Mouse (Mus musculus): ENCODE data around the gene Aim2.
"Not testable (repeated sequence)": the region's sequence is repeated elsewhere in the genome, so short reads cannot be mapped to it uniquely, and the experiment has no call there.

Aim2 gene

DNA sequence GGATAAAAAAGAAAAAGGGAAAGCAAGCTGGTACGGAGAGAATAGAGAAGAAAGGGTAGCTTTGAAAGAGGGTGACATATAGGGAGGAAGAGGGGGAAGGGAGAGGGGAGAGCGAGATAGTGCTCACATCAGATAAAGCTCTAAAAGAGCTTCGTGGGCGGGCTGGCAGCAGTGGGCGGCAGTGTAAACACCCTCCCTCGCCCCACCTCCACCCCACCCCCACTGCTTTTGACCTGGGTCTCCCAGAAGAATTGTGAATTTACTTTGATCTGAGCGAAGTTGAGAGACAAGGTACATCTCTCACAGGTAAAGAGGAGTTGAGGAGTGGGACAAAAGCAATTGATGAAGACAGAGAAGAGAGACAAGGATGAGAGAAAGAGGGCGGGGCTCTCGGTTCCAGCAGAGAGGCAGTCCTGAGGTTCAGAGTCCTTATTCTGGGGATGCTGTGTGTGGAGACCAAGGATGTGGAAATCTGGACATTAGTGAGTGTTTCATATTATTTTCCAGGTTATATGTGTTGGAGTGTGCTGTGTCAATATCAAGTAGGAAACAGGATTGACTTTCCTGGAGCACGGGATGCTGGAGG is at the start of gene Aim2:
Aim2 (plus strand) TSS at position 508 of the 586 bp plus-strand sequence.
- no peak for DNase-seq (ENCODE audit: low read depth, low spot score)

- DNase-seq (ENCODE audit: low read depth, low spot score): not testable (repeated sequence)
These were observed 47.9 kb upstream of the Aim2 start for GRCm38 (mm10) chr1:173302795-173303194.

- not testable (repeated sequence) for DNase-seq (ENCODE audit: low read depth, low spot score)
These were observed 37.1 kb upstream of the Aim2 start for GRCm38 (mm10) chr1:173313535-173314050.

GRCm38 (mm10) chr1:173315725-173316124 is 35.0 kb upstream of the Aim2 start:
- DNase-seq (ENCODE audit: low read depth, low spot score): no peak

DNA sequence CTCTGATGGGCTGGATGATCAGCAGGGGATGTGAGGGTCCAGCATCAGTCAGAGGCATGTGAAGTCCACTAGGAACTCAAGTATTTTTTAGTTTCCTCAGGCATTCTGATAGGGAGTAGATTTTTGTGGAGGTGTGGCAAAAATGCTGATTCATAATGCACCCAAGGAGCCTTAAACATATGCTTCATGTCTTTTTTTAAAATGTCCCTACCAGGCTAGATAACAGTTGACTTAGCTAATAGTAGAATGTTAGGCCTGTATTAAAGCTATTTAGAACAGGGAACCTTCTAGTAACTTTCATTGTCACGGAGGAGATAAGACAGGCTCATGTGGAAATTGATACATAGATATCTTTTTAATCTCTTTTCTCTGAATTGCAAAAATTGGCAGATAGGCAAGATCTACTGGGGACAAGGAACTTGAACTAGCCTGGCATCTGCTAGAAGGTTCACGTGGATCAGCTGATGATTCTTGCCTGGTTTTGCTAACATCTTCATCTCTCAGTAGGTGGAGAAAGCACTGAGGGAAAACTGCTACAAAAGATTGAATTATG is 32.7 kb upstream of the Aim2 start:
- no peak for DNase-seq (ENCODE audit: low read depth, low spot score)

DNA sequence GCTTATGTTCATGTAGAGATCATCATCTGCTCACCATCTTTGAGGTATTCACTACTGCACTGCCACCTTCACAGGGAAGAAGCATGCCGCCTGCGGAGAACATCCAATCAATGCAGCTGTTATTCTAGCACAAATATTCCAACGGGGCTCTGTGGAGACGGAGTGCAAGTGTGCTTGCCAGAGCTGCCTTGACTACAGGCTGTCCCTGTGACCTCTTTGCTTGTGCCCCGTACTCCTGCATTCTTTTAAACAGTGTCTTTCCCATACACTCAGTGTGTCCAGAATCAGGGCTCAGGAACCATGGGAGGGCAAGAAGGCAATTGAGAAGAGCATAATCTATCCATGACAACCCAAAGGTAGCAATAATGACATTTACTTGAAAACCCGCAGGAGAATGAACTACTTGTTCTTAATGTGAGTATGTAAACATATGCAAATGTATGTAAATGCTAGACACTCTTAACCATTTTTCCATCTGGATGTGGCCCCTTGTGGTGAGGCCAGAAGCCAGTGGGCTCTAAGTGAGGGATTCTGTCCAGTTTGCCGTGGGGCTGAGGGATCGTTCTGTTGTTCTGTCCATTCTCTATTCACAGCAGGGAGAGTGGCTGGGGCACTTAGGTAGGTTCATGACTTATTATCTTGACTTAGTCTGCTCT is 29.0 kb upstream of the Aim2 start:
- peak; percentile 84 for DNase-seq (ENCODE audit: low read depth, low spot score)

- no peak for DNase-seq (ENCODE audit: low read depth, low spot score)
These were observed 28.4 kb upstream of the Aim2 start for GRCm38 (mm10) chr1:173322249-173322627.

- DNase-seq (ENCODE audit: low read depth, low spot score): peak; percentile 50
These were observed 26.7 kb upstream of the Aim2 start for GRCm38 (mm10) chr1:173323839-173324585.

DNA sequence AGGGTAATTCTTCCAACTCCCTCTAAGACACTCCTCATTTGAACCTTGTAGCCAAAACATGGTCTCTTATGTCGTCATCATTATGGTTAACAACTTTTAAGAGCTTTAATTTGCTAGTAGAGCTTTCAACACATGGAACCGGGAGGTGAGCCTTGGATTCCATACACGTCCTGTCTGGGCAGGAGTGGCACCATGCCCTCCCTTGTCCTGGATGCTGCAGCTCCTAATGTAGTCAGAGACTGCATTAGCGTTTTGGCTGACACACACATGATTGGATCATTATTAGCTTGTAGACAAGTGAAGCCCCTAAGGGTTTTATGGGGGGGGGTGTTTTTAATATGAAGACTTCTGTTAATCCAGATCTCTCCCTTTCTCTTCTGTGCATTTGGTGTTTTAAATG is 25.7 kb upstream of the Aim2 start:
- no peak for DNase-seq (ENCODE audit: low read depth, low spot score)

GRCm38 (mm10) chr1:173325395-173325794 is 25.3 kb upstream of the Aim2 start:
- no peak for DNase-seq (ENCODE audit: low read depth, low spot score)

- no peak for DNase-seq (ENCODE audit: low read depth, low spot score)
These were observed 24.1 kb upstream of the Aim2 start for GRCm38 (mm10) chr1:173326552-173326951.

DNA sequence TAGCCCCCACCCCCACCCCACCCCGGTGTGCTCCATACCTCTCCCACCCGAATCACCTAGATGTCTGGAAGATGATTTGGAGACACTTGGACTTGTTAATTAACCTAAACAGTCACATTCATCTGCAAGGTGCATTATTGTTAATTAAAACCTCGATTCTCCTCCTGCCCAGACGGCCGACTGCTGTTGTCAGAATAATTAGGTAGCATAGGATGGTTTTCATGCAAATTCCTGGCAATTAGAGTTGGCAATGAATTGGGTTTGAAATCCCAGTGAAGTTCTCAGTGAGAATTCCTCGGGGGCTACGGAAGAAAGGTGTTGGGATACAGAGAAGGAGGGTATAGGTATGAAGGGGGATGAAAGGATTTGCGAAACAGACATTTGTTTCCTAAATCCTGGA is 22.2 kb upstream of the Aim2 start:
- DNase-seq (ENCODE audit: low read depth, low spot score): no peak

- DNase-seq (ENCODE audit: low read depth, low spot score): no peak
These were observed 21.5 kb upstream of the Aim2 start for GRCm38 (mm10) chr1:173329185-173329584.

DNA sequence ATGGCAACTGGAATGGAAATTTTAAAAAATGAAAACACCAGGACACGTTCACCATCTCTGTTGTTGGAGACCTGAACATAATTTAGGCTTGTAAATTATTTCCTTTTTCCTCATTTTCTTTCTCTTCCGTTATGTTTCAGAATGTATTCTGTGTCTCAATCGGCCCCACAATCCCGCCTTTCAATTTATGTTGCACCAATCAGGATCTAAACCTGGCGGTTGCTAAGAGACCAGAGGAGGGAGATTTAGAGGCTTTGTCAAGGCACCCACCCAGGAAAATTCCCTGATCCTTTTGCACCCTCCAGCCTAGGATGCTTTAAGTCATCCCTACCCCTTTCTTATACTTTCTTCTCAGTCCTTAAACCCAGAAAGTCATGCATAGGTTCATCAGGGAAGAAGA is 20.9 kb upstream of the Aim2 start:
- no peak for DNase-seq (ENCODE audit: low read depth, low spot score)

DNA sequence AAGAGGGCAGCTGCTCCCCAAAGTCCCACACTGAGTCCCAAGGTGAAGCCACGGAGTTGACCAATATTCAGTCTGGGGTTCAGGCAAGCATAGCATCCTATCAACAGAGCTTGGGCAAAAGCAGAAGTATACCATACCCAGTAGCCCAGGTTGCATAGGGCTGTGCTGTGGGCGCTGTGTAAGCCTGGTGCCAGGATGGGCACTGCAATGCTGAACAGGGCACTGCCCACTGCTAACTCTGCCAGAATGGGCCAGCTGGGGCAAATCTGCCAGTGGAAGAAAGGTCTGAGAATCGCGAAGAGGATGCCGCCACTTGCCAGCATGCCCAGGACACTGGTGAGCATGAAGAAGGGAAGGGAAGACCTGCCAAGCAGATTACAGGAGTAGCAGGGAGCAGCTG is 18.3 kb upstream of the Aim2 start:
- no peak for DNase-seq (ENCODE audit: low read depth, low spot score)

DNA sequence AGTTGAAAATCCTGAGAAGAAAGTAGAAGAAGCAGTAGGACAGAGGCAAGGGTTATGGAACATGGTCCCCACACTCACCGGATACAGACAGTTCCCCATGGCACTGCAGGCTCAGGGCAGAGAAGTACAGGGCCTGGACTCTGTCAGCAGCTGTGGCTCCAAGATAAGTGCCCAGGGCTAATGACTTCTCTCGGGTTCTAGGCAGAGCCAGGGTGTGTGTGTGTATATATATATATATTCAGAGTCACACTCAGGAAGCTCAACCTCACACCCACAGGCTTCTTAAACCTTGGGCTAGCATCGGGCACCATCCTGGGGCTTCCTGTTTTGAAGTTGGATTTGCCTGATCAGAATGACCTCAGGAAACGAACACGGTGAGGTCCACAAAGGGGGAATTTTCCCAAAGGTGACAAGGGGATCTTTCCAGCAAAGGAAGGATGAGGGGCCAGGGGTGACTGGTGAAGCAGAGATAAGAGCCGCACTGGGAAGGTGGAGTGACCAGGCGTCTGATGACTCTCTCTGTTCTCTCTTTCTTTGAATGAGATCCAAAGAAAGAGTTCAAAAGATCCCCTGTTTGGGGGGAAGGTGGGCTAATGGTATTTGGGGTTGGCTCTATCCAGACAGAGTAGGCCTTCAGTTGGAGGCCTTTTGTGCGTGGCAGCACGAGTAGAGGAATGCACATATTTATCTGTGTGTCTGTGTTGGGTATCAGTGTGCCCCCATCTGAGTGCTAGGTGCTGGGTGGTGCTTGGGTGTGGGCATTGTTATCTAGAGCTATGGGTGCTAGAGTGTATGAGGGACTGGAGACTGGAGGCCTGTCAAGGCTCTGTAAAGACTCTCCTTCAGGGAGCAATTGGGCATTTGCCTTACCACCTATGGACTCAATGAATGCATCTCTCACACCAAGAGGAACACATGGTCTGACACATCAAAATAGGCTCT is 17.1 kb upstream of the Aim2 start, which contains the start of gene Ackr1:
Ackr1 (minus strand) TSS at position 439 of the 942 bp plus-strand sequence.
- no peak for DNase-seq (ENCODE audit: low read depth, low spot score)

DNA sequence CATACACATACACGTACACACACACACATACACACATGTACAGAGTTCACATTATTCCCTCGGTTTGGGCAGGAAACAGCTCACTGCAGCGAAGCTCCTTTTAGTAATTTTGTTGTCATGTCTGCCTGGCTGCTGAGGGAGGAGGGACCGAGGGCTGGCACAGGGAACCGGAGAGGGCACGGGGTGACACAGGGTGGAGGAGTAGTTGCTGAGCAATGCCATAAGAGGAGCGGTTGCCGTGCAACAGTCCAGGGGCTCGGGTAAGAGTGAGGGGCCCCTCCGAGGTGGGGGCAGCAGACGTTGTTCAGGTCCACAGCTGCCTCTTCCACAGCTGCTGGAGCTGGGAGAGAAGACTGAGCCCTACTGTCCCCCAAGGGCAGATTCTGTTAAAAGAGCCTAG is 14.8 kb upstream of the Aim2 start:
- no peak for DNase-seq (ENCODE audit: low read depth, low spot score)

- no peak for DNase-seq (ENCODE audit: low read depth, low spot score)
These were observed 13.7 kb upstream of the Aim2 start for GRCm38 (mm10) chr1:173337008-173337407.

- DNase-seq (ENCODE audit: low read depth, low spot score): peak; percentile 77
These were observed 11.1 kb upstream of the Aim2 start for GRCm38 (mm10) chr1:173339543-173339942.

GRCm38 (mm10) chr1:173342425-173342824 is 8.3 kb upstream of the Aim2 start:
- no peak for DNase-seq (ENCODE audit: low read depth, low spot score)

DNA sequence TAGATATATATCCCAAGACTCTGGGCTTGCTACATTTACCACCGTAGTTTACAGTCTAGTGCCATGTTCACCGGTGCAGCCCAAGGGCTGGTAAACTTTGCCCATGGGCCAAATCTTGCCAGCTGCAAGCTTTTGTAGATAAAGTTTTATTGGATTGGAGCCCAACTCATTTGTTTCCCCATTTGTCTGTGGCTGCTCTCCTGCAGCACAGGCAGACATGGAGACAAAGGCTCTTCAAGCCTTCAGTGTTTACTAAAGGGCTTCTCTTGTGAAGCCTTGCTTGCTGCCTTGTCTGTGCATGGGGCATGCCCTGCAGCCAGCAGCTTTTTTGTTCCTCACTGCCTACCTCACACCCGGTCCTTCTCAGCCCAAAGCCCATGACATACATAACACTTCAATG is 6.7 kb upstream of the Aim2 start:
- no peak for DNase-seq (ENCODE audit: low read depth, low spot score)

Measured in ZHBTc4 (cell line).